Mouse (Mus musculus) CH12.LX (cell line): ENCODE measurements at regions not wholly inside any gene's neighbourhood (a gene's known extent, or its start where the extent isn't known, plus 50 kb on each side); places are given as distances from the start of the nearest gene placed in this dataset.

Experiments
- CTCF ChIP-seq, 2 experiments: IDR thresholded peaks in 1 of 2; conservative IDR thresholded peaks in 1 of 2; 2 replicates each; pipeline ENCODE4 v1.5.1; 2011 to 2012; ENCODE audit warnings: low read depth in 2 of 2, low read length in 2 of 2, improper control_type of control experiment in 1 of 2, inconsistent platforms in 1 of 2, mild to moderate bottlenecking in 1 of 2, moderate library complexity in 1 of 2
- E2F4 ChIP-seq: IDR thresholded peaks from 2 replicates; pipeline ENCODE4 v1.6.1; 2011; ENCODE audit warnings: low read depth, low read length, improper control_type of control experiment; ENCODE audit not compliant: insufficient replicate concordance
- IRF4 ChIP-seq: IDR thresholded peaks from 2 replicates; pipeline ENCODE4 v1.6.1; 2014; ENCODE audit warnings: low read depth, mild to moderate bottlenecking, inconsistent platforms, low read length, improper control_type of control experiment
- MAX ChIP-seq: IDR thresholded peaks from 2 replicates; pipeline ENCODE4 v1.6.1; 2011; ENCODE audit warnings: low read length, improper control_type of control experiment
- POLR2A ChIP-seq: IDR thresholded peaks from 2 replicates; pipeline ENCODE4 v1.6.1; 2011; ENCODE audit warnings: low read depth, mild to moderate bottlenecking, improper control_type of control experiment, low read length
- POLR2AphosphoS2 ChIP-seq: IDR thresholded peaks from 2 replicates; pipeline ENCODE4 v1.6.1; 2011; ENCODE audit warnings: low read depth, low read length, improper control_type of control experiment

- TF ChIP-seq CTCF (conservative IDR thresholded peaks at IDR 0.05 in 1 of 2, IDR thresholded peaks at IDR 0.05 in 1 of 2; ENCODE audit: low read depth in 2 of 2, low read length in 2 of 2) (no peak), IRF4 (no peak), MAX (no peak), E2F4 (no peak), POLR2AphosphoS2 (no peak), POLR2A (no peak)
These were observed 99.6 kb upstream of the Lemd2 start for GRCm38 (mm10) chr17:27303633-27304479.
